Mouse (Mus musculus) olfactory bulb, adult 2 months (tissue): ENCODE data around the gene Pnmal1.

Experiments
- CTCF ChIP-seq: fragments of 200-500 bp; IDR thresholded peaks from 2 replicates; pipeline ENCODE4 v1.5.1; 2012; ENCODE audit warnings: low read depth, mild to moderate bottlenecking, low read length, moderate library complexity; ENCODE audit not compliant: insufficient read depth
- POLR2A ChIP-seq: fragments of 200-500 bp; IDR thresholded peaks from 2 replicates; pipeline ENCODE4 v1.6.1; 2012; ENCODE audit warnings: mild to moderate bottlenecking, low read depth, low read length, moderate library complexity; ENCODE audit not compliant: insufficient read depth

GRCm38 (mm10) chr7:16949908-16950841 is 9.3 kb upstream of the Pnmal1 start:
- TF ChIP-seq POLR2A (peak; percentile 37), CTCF (peak; percentile 96)
